Mouse (Mus musculus) lung, embryonic 15.5 days (tissue): ENCODE data around the gene Hikeshi. TPM values are rescaled to one million over a fixed set of nuclear protein-coding genes. Genes with fewer than 3 reads are reported as not detected.

ENCODE experiments used
- ATAC-seq: fragments of 200-750 bp; cut with Nextera tagmentation; 2 replicates; pipeline ENCODE4 v1.8.0; 2017; ENCODE audit warnings: moderate number of reproducible peaks, borderline replicate concordance; ENCODE audit not compliant: low FRiP score, low TSS enrichment; ENCODE audit errors: extremely low read depth
- H3K27ac ChIP-seq: fragments of 300-500 bp; sonication (generic); 2 replicates; pipeline ENCODE4 v1.5.1; 2015; ENCODE audit warnings: moderate library complexity, mild to moderate bottlenecking, inconsistent platforms
- H3K27me3 ChIP-seq: fragments of 300-500 bp; sonication (generic); 2 replicates; pipeline ENCODE4 v1.6.1; 2015; ENCODE audit warnings: inconsistent platforms
- H3K36me3 ChIP-seq: fragments of 300-500 bp; sonication (generic); 2 replicates; pipeline ENCODE4 v1.6.1; 2015; ENCODE audit warnings: inconsistent platforms
- H3K4me1 ChIP-seq: fragments of 300-500 bp; sonication (generic); 2 replicates; pipeline ENCODE4 v1.6.1; 2015; ENCODE audit warnings: inconsistent platforms
- H3K4me2 ChIP-seq: fragments of 300-500 bp; sonication (generic); 2 replicates; pipeline ENCODE4 v1.6.1; 2015; ENCODE audit warnings: inconsistent platforms, mild to moderate bottlenecking, moderate library complexity
- H3K4me3 ChIP-seq: fragments of 300-500 bp; sonication (generic); 2 replicates; pipeline ENCODE4 v1.5.1; 2015; ENCODE audit warnings: mild to moderate bottlenecking, inconsistent platforms
- H3K9ac ChIP-seq: fragments of 300-500 bp; sonication (generic); 2 replicates; pipeline ENCODE4 v1.6.1; 2015; ENCODE audit warnings: inconsistent platforms
- H3K9me3 ChIP-seq: fragments of 300-500 bp; sonication (generic); 2 replicates; pipeline ENCODE4 v1.6.1; 2016; ENCODE audit warnings: inconsistent platforms
- WGBS: fragments of 180-500 bp; shearing (Covaris S2); methylation state at CpG from one replicate; pipeline ENCODE4 v1.1.7; 2015; 5-methylcytosine and 5-hydroxymethylcytosine counted together
- polyA plus RNA-seq: library from polyadenylated mRNA; unstranded; fragments of >200 nt; fragmentation: Nextera tagmentation; extraction: Ambion mirVana; gene quantifications from 2 replicates; pipeline ENCODE4 v1.2.1, GENCODE M21; 2015

Hikeshi gene
- polyA plus RNA-seq, 1 experiment from 2014 or later: 144 TPM

DNA sequence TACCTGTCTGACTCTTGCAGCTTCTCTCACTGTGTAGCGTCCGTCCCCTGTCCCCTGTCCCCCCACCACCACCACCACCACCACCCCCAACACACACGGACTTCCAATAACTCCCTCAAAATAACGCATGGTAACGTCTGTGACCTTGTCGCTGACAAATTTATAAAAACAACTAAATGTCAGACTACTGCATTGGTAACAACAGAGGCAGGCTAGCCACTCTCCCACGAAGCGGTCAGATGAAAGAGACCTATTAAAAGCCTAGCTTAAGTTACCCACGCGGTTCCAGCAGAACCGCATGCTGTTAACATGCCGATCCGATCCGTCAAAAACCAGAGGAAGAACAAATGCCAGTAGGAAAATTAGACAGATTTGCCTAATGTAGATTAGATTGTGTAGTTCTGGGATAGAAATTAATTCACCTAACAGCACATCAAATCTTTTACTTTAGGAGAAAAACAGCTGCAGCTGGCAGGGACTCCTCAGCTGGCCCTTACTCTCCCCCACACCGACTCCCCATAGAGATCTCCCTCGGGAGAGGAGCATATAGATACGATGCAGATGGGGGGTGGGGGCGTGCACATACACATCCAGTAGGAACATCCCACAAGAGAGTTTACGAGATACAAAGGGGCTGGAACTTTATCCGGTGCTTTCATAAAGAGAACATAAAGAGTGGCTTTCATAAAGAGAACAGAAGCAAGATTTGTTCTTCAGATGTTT lies 31.9 kb downstream of the Hikeshi start:
- no peak overlapping the region for H3K4me3 ChIP-seq
- H3K27me3 ChIP-seq: no peaks in the 10 kb centered on the region
- H3K4me1 ChIP-seq: no peaks in the 10 kb centered on the region
- H3K36me3 ChIP-seq: no peaks in the 10 kb centered on the region
- no peaks in the 10 kb centered on the region for H3K9me3 ChIP-seq
- no peak for ATAC-seq
- no peak overlapping the region for H3K27ac ChIP-seq
- no peak overlapping the region for H3K4me2 ChIP-seq
- 63% methylated on average over 20 of the region's 20 CpGs for WGBS
- H3K9ac ChIP-seq: no peak overlapping the region

DNA sequence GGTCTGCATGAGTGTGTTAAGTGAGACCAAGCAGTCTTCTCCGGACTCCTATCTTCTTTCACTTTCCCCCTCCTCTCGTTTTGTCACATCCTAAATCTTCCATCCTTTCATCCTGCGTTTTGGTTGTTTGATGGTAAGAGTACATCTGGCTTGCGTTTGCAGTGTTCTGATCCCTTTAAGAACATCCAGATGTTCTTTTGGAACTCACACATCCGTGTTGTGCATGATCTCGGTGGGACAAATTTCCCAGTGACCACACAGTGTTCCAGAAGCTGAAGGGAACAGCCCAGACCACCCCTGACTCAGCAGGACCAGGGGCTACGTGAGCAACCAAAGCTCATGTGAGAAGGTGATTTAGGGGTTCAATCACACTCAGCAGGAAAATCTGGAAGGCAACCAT lies 32.6 kb downstream of the Hikeshi start:
- no peak overlapping the region for H3K4me2 ChIP-seq
- H3K27me3 ChIP-seq: no peaks in the 10 kb centered on the region
- no peak overlapping the region for H3K27ac ChIP-seq
- H3K9me3 ChIP-seq: no peaks in the 10 kb centered on the region
- 37% methylated on average over 7 of the region's 7 CpGs for WGBS
- no peak overlapping the region for H3K4me3 ChIP-seq
- H3K4me1 ChIP-seq: no peaks in the 10 kb centered on the region
- H3K36me3 ChIP-seq: no peaks in the 10 kb centered on the region
- ATAC-seq: no peak
- H3K9ac ChIP-seq: no peak overlapping the region

DNA sequence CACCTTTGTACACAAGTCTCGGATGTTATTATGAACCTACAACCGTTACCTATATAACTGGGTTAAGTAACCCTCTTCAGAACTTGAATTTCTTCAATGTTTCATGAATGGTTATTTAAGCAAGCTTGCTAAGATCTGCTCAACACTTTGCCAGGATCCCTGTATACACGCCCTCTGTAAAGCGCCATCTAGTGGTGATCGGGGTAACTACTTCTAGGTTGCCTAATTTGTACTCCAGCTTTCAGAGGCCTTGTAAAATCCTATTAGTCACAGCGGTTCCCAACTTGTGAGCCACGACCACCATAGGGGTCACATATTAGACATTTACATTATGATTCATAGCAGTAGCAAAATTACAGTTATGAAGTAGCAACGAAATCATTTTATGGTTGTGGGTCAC lies 33.1 kb downstream of the Hikeshi start:
- no peaks in the 10 kb centered on the region for H3K4me1 ChIP-seq
- no peaks in the 10 kb centered on the region for H3K36me3 ChIP-seq
- WGBS: 19% methylated on average over 8 of the region's 8 CpGs
- H3K9me3 ChIP-seq: no peaks in the 10 kb centered on the region
- no peak overlapping the region for H3K9ac ChIP-seq
- no peak overlapping the region for H3K4me3 ChIP-seq
- no peak overlapping the region for H3K4me2 ChIP-seq
- H3K27ac ChIP-seq: no peak overlapping the region
- ATAC-seq: no peak
- no peaks in the 10 kb centered on the region for H3K27me3 ChIP-seq

DNA sequence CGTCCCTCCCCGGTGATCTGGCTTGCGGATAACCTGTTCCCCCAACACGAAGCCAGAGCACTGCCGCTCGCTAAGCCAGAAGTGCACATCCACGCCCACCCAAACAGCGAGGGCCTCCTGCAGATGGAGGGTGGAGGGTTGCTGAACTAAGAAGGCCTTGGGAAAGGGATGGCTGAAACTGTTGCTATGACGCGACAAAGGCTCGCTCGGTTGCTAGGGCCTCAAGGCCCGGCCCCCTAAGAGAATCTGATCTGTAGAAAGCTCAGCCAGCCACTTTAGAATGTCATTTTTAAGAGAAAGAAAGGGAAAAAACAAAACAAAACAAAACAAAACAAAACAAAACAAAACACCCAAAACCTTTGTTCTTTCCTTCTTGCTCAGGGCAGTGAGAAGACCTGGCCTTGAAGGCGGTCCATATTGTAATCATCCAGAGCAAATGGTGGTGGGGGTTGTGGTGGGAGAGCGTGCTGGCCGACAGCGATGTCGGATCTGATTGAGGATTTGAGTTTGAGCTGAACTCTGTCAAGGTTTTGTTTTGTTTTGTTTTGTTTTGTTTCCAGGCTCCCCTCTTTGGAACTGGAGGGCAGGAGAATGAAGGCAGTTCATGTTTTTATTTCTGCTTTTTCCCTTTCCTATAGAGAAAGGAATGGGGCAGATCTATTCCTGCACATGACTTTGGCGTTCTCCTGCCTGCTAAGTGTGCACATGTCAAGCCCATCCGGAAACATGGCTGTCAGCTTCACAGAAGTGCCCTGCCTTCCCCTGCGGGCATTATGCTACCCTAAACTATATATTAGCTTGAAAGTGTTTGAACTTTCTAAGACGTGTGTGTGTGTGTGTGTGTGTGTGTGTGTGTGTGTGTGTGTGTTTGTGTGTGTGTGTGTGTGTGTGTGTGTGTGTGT lies 37.3 kb downstream of the Hikeshi start, which contains the start of gene Ccdc81:
Ccdc81 (minus strand) TSS at position 188 of the 902 bp plus-strand sequence.
- H3K4me3 ChIP-seq: no peak within 1 kb of the TSS
- H3K9ac ChIP-seq: no peak within 1 kb of the TSS
- ATAC-seq: peak; percentile 59; the same call in 1 of the 2 replicates
- H3K27ac ChIP-seq: no peak within 1 kb of the TSS
- peak within 1 kb of the TSS; percentile 47 for H3K4me2 ChIP-seq
- H3K27me3 ChIP-seq: no peaks in the 10 kb centered on the region
- no peaks in the 10 kb centered on the region for H3K9me3 ChIP-seq
- WGBS: 27% methylated on average over 22 of the region's 22 CpGs
- H3K4me1 ChIP-seq: no peaks in the 10 kb centered on the region
- H3K36me3 ChIP-seq: no peaks in the 10 kb centered on the region

DNA sequence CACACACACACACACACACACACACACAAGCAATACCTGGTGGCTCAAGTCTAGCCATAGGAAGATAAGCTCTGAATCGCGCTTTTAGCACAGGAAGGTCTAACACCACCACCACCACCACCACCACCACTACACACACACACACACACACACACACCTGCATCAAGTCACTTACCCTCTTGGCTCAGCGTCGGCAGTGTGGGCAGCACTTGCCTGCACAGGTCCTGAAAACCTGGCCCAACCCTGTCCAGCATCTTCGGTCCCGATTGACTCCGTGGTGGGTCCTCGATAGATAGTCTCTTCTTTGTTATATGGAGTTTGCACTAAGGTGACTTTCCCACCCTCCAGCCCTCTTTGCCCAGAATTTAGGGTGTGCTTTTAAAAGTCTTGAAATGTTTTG lies 38.0 kb downstream of the Hikeshi start:
- no peak overlapping the region for H3K9ac ChIP-seq
- H3K36me3 ChIP-seq: no peaks in the 10 kb centered on the region
- no peaks in the 10 kb centered on the region for H3K9me3 ChIP-seq
- H3K27me3 ChIP-seq: no peaks in the 10 kb centered on the region
- H3K4me1 ChIP-seq: no peaks in the 10 kb centered on the region
- H3K4me3 ChIP-seq: no peak overlapping the region
- peak; percentile 19; the same call in 1 of the 2 replicates for ATAC-seq
- WGBS: 70% methylated on average over 8 of the region's 8 CpGs
- no peak overlapping the region for H3K27ac ChIP-seq
- H3K4me2 ChIP-seq: peak overlapping the region; percentile 47

DNA sequence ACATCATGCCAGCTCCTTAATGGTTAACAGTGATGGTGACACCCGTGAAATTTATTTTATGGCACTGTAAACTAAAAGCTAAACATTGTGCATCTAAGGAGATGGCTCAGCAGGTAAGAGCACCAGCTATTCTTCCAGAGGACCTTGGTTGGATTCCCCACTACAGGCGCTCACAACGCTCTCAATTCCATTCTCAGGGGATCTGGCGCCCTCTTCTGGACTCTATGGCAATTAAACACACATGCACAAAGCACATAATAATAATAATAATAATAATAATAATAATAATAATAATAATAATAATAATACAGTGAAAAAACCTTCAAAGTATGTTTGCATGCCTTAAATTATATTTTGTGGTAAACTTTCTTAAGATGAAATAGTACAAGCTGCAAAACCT lies 49.1 kb downstream of the Hikeshi start:
- Histone ChIP-seq H3K4me3 (no peak overlapping the region), H3K36me3 (no peaks in the 10 kb centered on the region), H3K9ac (no peak overlapping the region), H3K4me1 (no peaks in the 10 kb centered on the region), H3K27me3 (no peaks in the 10 kb centered on the region), H3K27ac (no peak overlapping the region), H3K9me3 (no peaks in the 10 kb centered on the region), H3K4me2 (no peak overlapping the region)
- ATAC-seq: no peak
- 31% methylated on average over 4 of the region's 4 CpGs for WGBS

DNA sequence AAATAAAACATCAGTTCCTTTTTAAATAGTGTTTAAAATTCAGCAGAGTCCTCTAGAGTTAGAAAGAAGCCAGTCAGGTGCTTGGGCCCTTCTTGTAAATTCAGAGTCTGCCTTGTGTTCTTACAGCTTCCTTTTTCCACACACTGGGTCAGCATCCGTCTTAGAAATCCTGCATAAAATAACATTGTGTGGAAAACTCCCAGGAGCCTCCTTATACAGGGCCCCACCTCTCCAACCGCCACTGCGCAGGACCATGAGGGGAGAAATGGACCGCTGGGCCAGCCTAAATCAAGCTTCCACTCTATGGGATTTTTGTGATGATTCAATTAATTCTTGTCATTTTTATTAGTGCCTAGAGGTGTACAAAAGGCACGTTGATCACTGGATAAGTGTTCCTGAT lies 49.6 kb downstream of the Hikeshi start:
- 85% methylated on average over 5 of the region's 5 CpGs for WGBS
- Histone ChIP-seq H3K4me3 (no peak overlapping the region), H3K27me3 (no peaks in the 10 kb centered on the region), H3K27ac (no peak overlapping the region), H3K9ac (no peak overlapping the region), H3K36me3 (no peaks in the 10 kb centered on the region), H3K9me3 (no peaks in the 10 kb centered on the region), H3K4me2 (no peak overlapping the region), H3K4me1 (no peaks in the 10 kb centered on the region)
- ATAC-seq: no peak

DNA sequence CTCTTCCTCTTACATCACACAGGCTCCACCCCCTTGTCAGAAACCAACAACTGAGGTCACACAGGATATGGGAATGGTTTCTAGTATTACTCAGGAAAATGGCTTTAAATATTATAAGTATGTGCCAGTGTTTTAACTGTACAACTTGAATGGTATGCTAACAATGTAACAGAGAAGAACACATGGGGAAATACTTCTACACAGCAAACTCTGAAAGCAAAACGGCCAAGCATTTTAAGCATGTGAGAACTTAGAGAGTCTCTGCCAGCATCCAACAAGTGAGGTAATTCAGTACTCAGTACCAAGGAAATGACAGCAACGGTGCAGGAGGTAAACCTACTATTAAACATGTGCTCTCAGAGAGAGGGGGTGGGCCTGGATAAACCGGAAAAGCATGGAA lies 56.5 kb downstream of the Hikeshi start:
- no peaks in the 10 kb centered on the region for H3K9me3 ChIP-seq
- no peak overlapping the region for H3K9ac ChIP-seq
- no peaks in the 10 kb centered on the region for H3K4me1 ChIP-seq
- 52% methylated on average over 3 of the region's 3 CpGs for WGBS
- H3K27ac ChIP-seq: no peak overlapping the region
- H3K36me3 ChIP-seq: no peaks in the 10 kb centered on the region
- H3K4me3 ChIP-seq: no peak overlapping the region
- no peak for ATAC-seq
- no peaks in the 10 kb centered on the region for H3K27me3 ChIP-seq
- H3K4me2 ChIP-seq: no peak overlapping the region

DNA sequence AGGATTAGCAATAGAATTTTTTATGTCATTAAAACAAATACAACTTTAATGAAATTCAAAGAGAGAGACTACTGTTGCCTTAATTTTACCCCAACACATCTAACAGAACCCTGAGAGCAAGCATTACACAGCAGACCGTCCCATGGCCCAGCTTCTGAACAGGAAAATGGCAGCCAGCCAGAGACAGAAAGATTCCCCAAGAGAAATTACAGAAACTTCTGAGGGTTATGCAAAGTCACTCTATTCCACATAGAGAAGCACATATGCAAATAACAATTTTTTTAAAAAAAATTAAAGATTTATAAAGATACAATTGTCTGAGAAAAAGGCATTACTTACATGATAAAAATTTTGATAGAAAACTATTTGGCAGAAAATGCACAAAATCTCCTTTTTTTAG lies 61.3 kb downstream of the Hikeshi start:
- Histone ChIP-seq H3K9me3 (no peaks in the 10 kb centered on the region), H3K4me1 (no peaks in the 10 kb centered on the region), H3K9ac (no peak overlapping the region), H3K4me2 (no peak overlapping the region), H3K4me3 (no peak overlapping the region), H3K27ac (no peak overlapping the region), H3K27me3 (no peaks in the 10 kb centered on the region), H3K36me3 (no peaks in the 10 kb centered on the region)
- 43% methylated on average over 1 of the region's 1 CpGs for WGBS
- ATAC-seq: no peak

Other genes with a start within 250 kb of the Hikeshi start
- gene Ccdc81, start 37.6 kb downstream of the Hikeshi start, polyA plus RNA-seq: 0.17 and 0.34 TPM in 2 replicates
- gene Eed, start 39.8 kb upstream of the Hikeshi start, polyA plus RNA-seq: 73.7 and 79.3 TPM in 2 replicates
- gene Picalm, start 189.0 kb upstream of the Hikeshi start, polyA plus RNA-seq: 40.8 and 43.2 TPM in 2 replicates